Mouse (Mus musculus): Measurements from ENCODE around the gene Cox20.
"Not testable (repeated sequence)": the region's sequence is repeated elsewhere in the genome, so short reads cannot be mapped to it uniquely, and the experiment has no call there.

Cox20 gene

GRCm38 (mm10) chr1:178318389-178319184, at the start of gene Cox20:
Cox20 (plus strand) TSS chr1:178319130.
- in situ Hi-C loops (cut with MboI), result loop anchor here (10.0 kb wide), 1 partner anchor 126 kb away; no protein-coding TSS in a partner anchor

GRCm38 (mm10) chr1:178270635-178271034, 48.3 kb upstream of the Cox20 start:
- in situ Hi-C loops (cut with MboI), result no loop called here

GRCm38 (mm10) chr1:178275174-178275730, 43.7 kb upstream of the Cox20 start:
- in situ Hi-C loops (cut with MboI), result no loop called here

- in situ Hi-C loops (cut with MboI), result no loop called here
Measured at GRCm38 (mm10) chr1:178275738-178276053, 43.2 kb upstream of the Cox20 start.

GRCm38 (mm10) chr1:178276054-178276911, 42.6 kb upstream of the Cox20 start:
- in situ Hi-C loops (cut with MboI), result no loop called here

GRCm38 (mm10) chr1:178283314-178283713, 35.6 kb upstream of the Cox20 start:
- in situ Hi-C loops (cut with MboI), result not testable (repeated sequence)

GRCm38 (mm10) chr1:178283946-178284720, 34.8 kb upstream of the Cox20 start:
- in situ Hi-C loops (cut with MboI), result no loop called here

- in situ Hi-C loops (cut with MboI), result no loop called here
Measured at GRCm38 (mm10) chr1:178287601-178288176, 31.2 kb upstream of the Cox20 start.

- in situ Hi-C loops (cut with MboI), result no loop called here
Measured at GRCm38 (mm10) chr1:178291716-178292115, 27.2 kb upstream of the Cox20 start.

GRCm38 (mm10) chr1:178294051-178294450, 24.9 kb upstream of the Cox20 start:
- in situ Hi-C loops (cut with MboI), result no loop called here

GRCm38 (mm10) chr1:178301261-178301660, 17.7 kb upstream of the Cox20 start:
- in situ Hi-C loops (cut with MboI), result loop anchor here (10.0 kb wide), 1 partner anchor 156 kb away; no protein-coding TSS in a partner anchor

- in situ Hi-C loops (cut with MboI), result loop anchor here (10.0 kb wide), 1 partner anchor 159 kb away; no protein-coding TSS in a partner anchor
Measured at GRCm38 (mm10) chr1:178303425-178303824, 15.5 kb upstream of the Cox20 start.

- in situ Hi-C loops (cut with MboI), result loop anchor here (10.0 kb wide), 1 partner anchor 165 kb away; no protein-coding TSS in a partner anchor
Measured at GRCm38 (mm10) chr1:178309487-178309886, 9.4 kb upstream of the Cox20 start.

- in situ Hi-C loops (cut with MboI), result loop anchor here (10.0 kb wide), 1 partner anchor 135 kb away; no protein-coding TSS in a partner anchor
Measured at GRCm38 (mm10) chr1:178310128-178310527, 8.8 kb upstream of the Cox20 start.

- in situ Hi-C loops (cut with MboI), result loop anchor here (10.0 kb wide), 1 partner anchor 132 kb away; no protein-coding TSS in a partner anchor
Measured at GRCm38 (mm10) chr1:178313039-178313597, 5.8 kb upstream of the Cox20 start.

- in situ Hi-C loops (cut with MboI), result loop anchor here (10.0 kb wide), 1 partner anchor 131 kb away; no protein-coding TSS in a partner anchor
Measured at GRCm38 (mm10) chr1:178314236-178314635, 4.7 kb upstream of the Cox20 start.

- in situ Hi-C loops (cut with MboI), result loop anchor here (10.0 kb wide), 1 partner anchor 127 kb away; no protein-coding TSS in a partner anchor
Measured at GRCm38 (mm10) chr1:178317275-178318001, 1.5 kb upstream of the Cox20 start.

- in situ Hi-C loops (cut with MboI), result loop anchor here (10.0 kb wide), 1 partner anchor 127 kb away; no protein-coding TSS in a partner anchor
Measured at GRCm38 (mm10) chr1:178318002-178318388, 935 bp upstream of the Cox20 start.

- in situ Hi-C loops (cut with MboI), result loop anchor here (10.0 kb wide), 1 partner anchor 125 kb away; no protein-coding TSS in a partner anchor
Measured at GRCm38 (mm10) chr1:178319295-178320037, 536 bp downstream of the Cox20 start.

Measured in mature B cell (primary cell).